8 mouse cellular contexts compared by ENCODE assay signal in genomic region chr5:114052246-114052761, GRCm38 (mm10). TPM values are rescaled to one million over a fixed set of nuclear protein-coding genes. Genes with fewer than 3 reads are reported as not detected.
A peak's percentile ranks its signal among the peaks of the same experiment; 100 is the strongest.
DNase-seq lines count a peak whose midpoint lies in the region; ATAC-seq and TF ChIP-seq lines count a peak whose summit lies in the region.

No protein-coding gene starts in this region.

- 41% methylated on average over 9 of the region's 9 CpGs for WGBS in forebrain, embryonic 11.5 days
- WGBS in forebrain, embryonic 15.5 days = 25% methylated on average over 9 of the region's 9 CpGs
- 33% methylated on average over 9 of the region's 9 CpGs for WGBS in forebrain, embryonic 14.5 days
- 39% methylated on average over 9 of the region's 9 CpGs for WGBS in hindbrain, embryonic 11.5 days
- 41% methylated on average over 9 of the region's 9 CpGs for WGBS in midbrain, embryonic 11.5 days
- 14% methylated on average over 9 of the region's 9 CpGs for WGBS in small intestine, adult 2 months

- no peak overlapping the region for H3K4me3 ChIP-seq in forebrain, embryonic 11.5 days (ENCODE audit: low read depth, low read length)
- no peak overlapping the region for H3K4me3 ChIP-seq in forebrain, embryonic 15.5 days
- no peak overlapping the region for H3K4me3 ChIP-seq in forebrain, embryonic 14.5 days (ENCODE audit: low read depth, low read length)
- no peak overlapping the region for H3K4me3 ChIP-seq in hindbrain, embryonic 11.5 days (ENCODE audit: low read depth, low read length)
- H3K4me3 ChIP-seq in midbrain, embryonic 11.5 days (ENCODE audit: low read depth, low read length) = no peak overlapping the region
- peak overlapping the region; percentile 12 for H3K4me3 ChIP-seq in small intestine, adult 2 months (ENCODE audit: low read depth, low read length)

- TF ChIP-seq POLR2A in small intestine, adult 2 months (IDR thresholded peaks at IDR 0.05; ENCODE audit: low read depth, low read length) = no peak

- H3K9me3 ChIP-seq in forebrain, embryonic 11.5 days (ENCODE audit: control insufficient read depth, low read length) = no peaks in the 10 kb centered on the region
- no peaks in the 10 kb centered on the region for H3K9me3 ChIP-seq in forebrain, embryonic 15.5 days
- H3K9me3 ChIP-seq in forebrain, embryonic 14.5 days (replicated peaks; ENCODE audit: control insufficient read depth, low read length) = no peaks in the 10 kb centered on the region
- no peaks in the 10 kb centered on the region for H3K9me3 ChIP-seq in hindbrain, embryonic 11.5 days (ENCODE audit: control insufficient read depth, low read length)
- no peaks in the 10 kb centered on the region for H3K9me3 ChIP-seq in midbrain, embryonic 11.5 days (ENCODE audit: control insufficient read depth, low read length)

- no peak overlapping the region for H3K27ac ChIP-seq in forebrain, embryonic 11.5 days (ENCODE audit: low read depth, low read length)
- no peak overlapping the region for H3K27ac ChIP-seq in forebrain, embryonic 15.5 days (replicated peaks)
- H3K27ac ChIP-seq in forebrain, embryonic 14.5 days (ENCODE audit: low read depth, low read length) = no peak overlapping the region
- H3K27ac ChIP-seq in hindbrain, embryonic 11.5 days (ENCODE audit: low read depth, low read length) = no peak overlapping the region
- H3K27ac ChIP-seq in midbrain, embryonic 11.5 days (ENCODE audit: low read depth, low read length) = no peak overlapping the region
- H3K27ac ChIP-seq in small intestine, adult 2 months (ENCODE audit: insufficient read depth, low read depth, low read length) = no peak overlapping the region

- H3K36me3 ChIP-seq in forebrain, embryonic 11.5 days (ENCODE audit: control insufficient read depth, insufficient read depth, low read length) = no peaks in the 10 kb centered on the region
- peaks cover 35% of the 10 kb centered on the region for H3K36me3 ChIP-seq in forebrain, embryonic 15.5 days
- peaks cover 16% of the 10 kb centered on the region; the same call in 1 of the 2 replicates for H3K36me3 ChIP-seq in forebrain, embryonic 14.5 days (ENCODE audit: control insufficient read depth, insufficient read depth, low read length)
- no peaks in the 10 kb centered on the region for H3K36me3 ChIP-seq in hindbrain, embryonic 11.5 days (ENCODE audit: control insufficient read depth, insufficient read depth, low read length)
- H3K36me3 ChIP-seq in midbrain, embryonic 11.5 days (ENCODE audit: control insufficient read depth, insufficient read depth, low read length) = no peaks in the 10 kb centered on the region
- no peaks in the 10 kb centered on the region for H3K36me3 ChIP-seq in small intestine, adult 2 months (ENCODE audit: control insufficient read depth, insufficient read depth, low read length)

- no peaks in the 10 kb centered on the region for H3K27me3 ChIP-seq in forebrain, embryonic 11.5 days (ENCODE audit: control insufficient read depth, insufficient read depth, low read length)
- H3K27me3 ChIP-seq in forebrain, embryonic 15.5 days = no peaks in the 10 kb centered on the region
- H3K27me3 ChIP-seq in forebrain, embryonic 14.5 days (replicated peaks; ENCODE audit: control insufficient read depth, insufficient read depth, low read length) = no peaks in the 10 kb centered on the region
- H3K27me3 ChIP-seq in hindbrain, embryonic 11.5 days (ENCODE audit: control insufficient read depth, insufficient read depth, low read length) = no peaks in the 10 kb centered on the region
- no peaks in the 10 kb centered on the region for H3K27me3 ChIP-seq in midbrain, embryonic 11.5 days (ENCODE audit: control insufficient read depth, insufficient read depth, low read length)
- no peaks in the 10 kb centered on the region for H3K27me3 ChIP-seq in small intestine, adult 2 months (ENCODE audit: control insufficient read depth, insufficient read depth, low read length)

- peak; percentile 83 for DNase-seq in forebrain, embryonic 11.5 days (ENCODE audit: low spot score)
- DNase-seq in c-Kit-positive CD71-positive TER-119-negative erythroid progenitor cells, embryonic 14.5 days (ENCODE audit: low read depth) = peak; percentile 29
- peak; percentile 58 for DNase-seq in forebrain, embryonic 14.5 days (ENCODE audit: low spot score)
- DNase-seq in hindbrain, embryonic 11.5 days (ENCODE audit: low spot score) = peak; percentile 85
- peak; percentile 50 to 62 for DNase-seq in left cerebral cortex, postnatal 14 days (ENCODE audit: low spot score in 2 of 2)
- peak; percentile 95 for DNase-seq in midbrain, embryonic 11.5 days (ENCODE audit: low spot score, missing footprints)

- intact Hi-C loops in left cerebral cortex, postnatal 14 days (cut with DNase I) = no loop called here

- no peak overlapping the region for H3K9ac ChIP-seq in forebrain, embryonic 11.5 days (ENCODE audit: low read length)
- no peak overlapping the region for H3K9ac ChIP-seq in forebrain, embryonic 15.5 days (replicated peaks)
- no peak overlapping the region for H3K9ac ChIP-seq in forebrain, embryonic 14.5 days (ENCODE audit: low read length)
- H3K9ac ChIP-seq in hindbrain, embryonic 11.5 days (ENCODE audit: low read depth, low read length) = no peak overlapping the region
- no peak overlapping the region for H3K9ac ChIP-seq in midbrain, embryonic 11.5 days (ENCODE audit: low read length)

- H3K4me1 ChIP-seq in forebrain, embryonic 11.5 days (replicated peaks; ENCODE audit: control insufficient read depth, insufficient read depth, low read length) = no peaks in the 10 kb centered on the region
- peaks cover 5% of the 10 kb centered on the region; the same call in 1 of the 2 replicates for H3K4me1 ChIP-seq in forebrain, embryonic 15.5 days
- no peaks in the 10 kb centered on the region for H3K4me1 ChIP-seq in forebrain, embryonic 14.5 days (ENCODE audit: control insufficient read depth, insufficient read depth, low read length)
- H3K4me1 ChIP-seq in hindbrain, embryonic 11.5 days (replicated peaks; ENCODE audit: control insufficient read depth, insufficient read depth, low read length) = no peaks in the 10 kb centered on the region
- H3K4me1 ChIP-seq in midbrain, embryonic 11.5 days (ENCODE audit: control insufficient read depth, insufficient read depth, low read length) = no peaks in the 10 kb centered on the region; the same call in 1 of the 2 replicates
- peaks cover 4% of the 10 kb centered on the region; the same call in 1 of the 2 replicates for H3K4me1 ChIP-seq in small intestine, adult 2 months (ENCODE audit: control insufficient read depth, insufficient read depth, insufficient read length, low read length)

- H3K4me2 ChIP-seq in forebrain, embryonic 11.5 days (ENCODE audit: low read depth, low read length, severe bottlenecking) = peak overlapping the region; percentile 31
- no peak overlapping the region for H3K4me2 ChIP-seq in forebrain, embryonic 15.5 days (replicated peaks)
- H3K4me2 ChIP-seq in forebrain, embryonic 14.5 days (ENCODE audit: low read length) = peak overlapping the region; percentile 21; the same call in 1 of the 2 replicates
- no peak overlapping the region for H3K4me2 ChIP-seq in hindbrain, embryonic 11.5 days (replicated peaks; ENCODE audit: low read depth, low read length)
- no peak overlapping the region for H3K4me2 ChIP-seq in midbrain, embryonic 11.5 days

- no peak for ATAC-seq in forebrain, embryonic 11.5 days (replicated peaks; ENCODE audit: low FRiP score)
- ATAC-seq in forebrain, embryonic 15.5 days (replicated peaks) = no peak
- no peak for ATAC-seq in forebrain, embryonic 14.5 days
- ATAC-seq in hindbrain, embryonic 11.5 days (ENCODE audit: low FRiP score) = no peak
- ATAC-seq in midbrain, embryonic 11.5 days (ENCODE audit: low FRiP score) = no peak

- peak; percentile 92 for TF ChIP-seq CTCF in small intestine, adult 2 months (IDR thresholded peaks at IDR 0.05; ENCODE audit: extremely low read depth, insufficient read length, insufficient replicate concordance, low read depth, low read length)

RNA-seq across cellular contexts. Expression of gene Usp30, which starts 13.0 kb away (rescaled TPM):
- polyA plus RNA-seq in forebrain, embryonic 11.5 days (2014; fragmentation: Nextera tagmentation; extraction: Ambion mirVana) = 13.9 and 14.0 TPM in 2 replicates
- polyA plus RNA-seq in forebrain, embryonic 15.5 days (2015; fragmentation: Nextera tagmentation; extraction: Ambion mirVana) = 18.4 and 20.4 TPM in 2 replicates
- 13.9 and 16.9 TPM in 2 replicates for polyA plus RNA-seq in forebrain, embryonic 14.5 days (2014; fragmentation: Nextera tagmentation; extraction: Ambion mirVana)
- polyA plus RNA-seq in hindbrain, embryonic 11.5 days (2014; fragmentation: Nextera tagmentation; extraction: Ambion mirVana) = 11.0 and 11.1 TPM in 2 replicates
- total RNA-seq in left cerebral cortex, postnatal 14 days (2021) = 10 to 100 TPM; 29.6 to 34.6 TPM
- 9.8 and 11.0 TPM in 2 replicates for polyA plus RNA-seq in midbrain, embryonic 11.5 days (2014; fragmentation: Nextera tagmentation; extraction: Ambion mirVana)
- 6.2 and 10.9 TPM in 2 replicates for polyA plus RNA-seq in small intestine, adult 2 months (2012; rRNA removed)

RNA-seq across cellular contexts. Expression of gene Svop, which starts 39.1 kb away (rescaled TPM):
- polyA plus RNA-seq in forebrain, embryonic 11.5 days (2014; fragmentation: Nextera tagmentation; extraction: Ambion mirVana) = 17.6 and 19.4 TPM in 2 replicates
- polyA plus RNA-seq in forebrain, embryonic 15.5 days (2015; fragmentation: Nextera tagmentation; extraction: Ambion mirVana) = 81.8 and 87.2 TPM in 2 replicates
- polyA plus RNA-seq in forebrain, embryonic 14.5 days (2014; fragmentation: Nextera tagmentation; extraction: Ambion mirVana) = 60.5 and 80.1 TPM in 2 replicates
- 26.7 and 29.6 TPM in 2 replicates for polyA plus RNA-seq in hindbrain, embryonic 11.5 days (2014; fragmentation: Nextera tagmentation; extraction: Ambion mirVana)
- 100 to 1,000 TPM; 191 to 211 TPM for total RNA-seq in left cerebral cortex, postnatal 14 days (2021)
- polyA plus RNA-seq in midbrain, embryonic 11.5 days (2014; fragmentation: Nextera tagmentation; extraction: Ambion mirVana) = 21.2 TPM in 2 replicates
- 0.15 and 0.42 TPM in 2 replicates for polyA plus RNA-seq in small intestine, adult 2 months (2012; rRNA removed)

RNA-seq across cellular contexts. Expression of gene Dao, which starts 48.8 kb away (rescaled TPM):
- polyA plus RNA-seq in forebrain, embryonic 11.5 days (2014; fragmentation: Nextera tagmentation; extraction: Ambion mirVana) = not detected in 2 replicates
- polyA plus RNA-seq in forebrain, embryonic 15.5 days (2015; fragmentation: Nextera tagmentation; extraction: Ambion mirVana) = not detected in 2 replicates
- polyA plus RNA-seq in forebrain, embryonic 14.5 days (2014; fragmentation: Nextera tagmentation; extraction: Ambion mirVana) = not detected in 2 replicates
- not detected in 2 replicates for polyA plus RNA-seq in hindbrain, embryonic 11.5 days (2014; fragmentation: Nextera tagmentation; extraction: Ambion mirVana)
- total RNA-seq in left cerebral cortex, postnatal 14 days (2021) = not detected
- polyA plus RNA-seq in midbrain, embryonic 11.5 days (2014; fragmentation: Nextera tagmentation; extraction: Ambion mirVana) = not detected in 2 replicates
- polyA plus RNA-seq in small intestine, adult 2 months (2012; rRNA removed) = 11.9 and 16.8 TPM in 2 replicates

RNA-seq across cellular contexts. Expression of gene Ssh1, which starts 58.6 kb away (rescaled TPM):
- 25.7 and 28.7 TPM in 2 replicates for polyA plus RNA-seq in forebrain, embryonic 11.5 days (2014; fragmentation: Nextera tagmentation; extraction: Ambion mirVana)
- 12.8 and 13.8 TPM in 2 replicates for polyA plus RNA-seq in forebrain, embryonic 15.5 days (2015; fragmentation: Nextera tagmentation; extraction: Ambion mirVana)
- 16.0 and 16.6 TPM in 2 replicates for polyA plus RNA-seq in forebrain, embryonic 14.5 days (2014; fragmentation: Nextera tagmentation; extraction: Ambion mirVana)
- polyA plus RNA-seq in hindbrain, embryonic 11.5 days (2014; fragmentation: Nextera tagmentation; extraction: Ambion mirVana) = 27.9 and 30.3 TPM in 2 replicates
- total RNA-seq in left cerebral cortex, postnatal 14 days (2021) = 10 to 100 TPM; 19.7 to 21.4 TPM
- polyA plus RNA-seq in midbrain, embryonic 11.5 days (2014; fragmentation: Nextera tagmentation; extraction: Ambion mirVana) = 18.8 and 20.8 TPM in 2 replicates
- 6.7 and 11.3 TPM in 2 replicates for polyA plus RNA-seq in small intestine, adult 2 months (2012; rRNA removed)

Comparison
In these comparisons a context has a peak if more than half of its experiments do, and no peak if none do; other contexts are left out.
1. H3K4me2 ChIP-seq: peak in forebrain, embryonic 11.5 days (single experiment) and forebrain, embryonic 14.5 days (single experiment); none in forebrain, embryonic 15.5 days (single experiment), hindbrain, embryonic 11.5 days (single experiment) and midbrain, embryonic 11.5 days (single experiment).
2. DNase-seq: peak in every context shown above with its lines; median percentile 95 in midbrain, embryonic 11.5 days; 85 in hindbrain, embryonic 11.5 days; 83 in forebrain, embryonic 11.5 days; 58 in forebrain, embryonic 14.5 days; 56 in left cerebral cortex, postnatal 14 days; 29 in c-Kit-positive CD71-positive TER-119-negative erythroid progenitor cells, embryonic 14.5 days.
3. RNA of gene Svop, which starts 39.1 kb away (polyA plus RNA-seq): 81.8 to 87.2 TPM in forebrain, embryonic 15.5 days, 60.5 to 80.1 TPM in forebrain, embryonic 14.5 days, 26.7 to 29.6 TPM in hindbrain, embryonic 11.5 days, 21.2 TPM in midbrain, embryonic 11.5 days and 17.6 to 19.4 TPM in forebrain, embryonic 11.5 days; 0.15 to 0.42 TPM in small intestine, adult 2 months; every median in the first group is over 10 times any median in the second.
4. RNA of gene Dao, which starts 48.8 kb away (polyA plus RNA-seq): 11.9 to 16.8 TPM in small intestine, adult 2 months; not detected in forebrain, embryonic 14.5 days, not detected in forebrain, embryonic 11.5 days, not detected in forebrain, embryonic 15.5 days, not detected in hindbrain, embryonic 11.5 days and not detected in midbrain, embryonic 11.5 days; every median in the first group is over 10 times any median in the second.